Mouse (Mus musculus): ENCODE results near the gene Glp2r. TPM values are rescaled to one million over a fixed set of nuclear protein-coding genes. Genes with fewer than 3 reads are reported as not detected.

Glp2r gene
- polyA plus RNA-seq, 1 experiment = not detected

GRCm38 (mm10) chr11:67616557-67617239 is 154.3 kb downstream of the Glp2r start:
- H3K36me3 ChIP-seq (ENCODE audit: control insufficient read depth, insufficient read depth, low read length) = no peaks in the 10 kb centered on the region
- no peak for DNase-seq
- H3K4me3 ChIP-seq (ENCODE audit: insufficient read depth, low read depth, low read length) = no peak overlapping the region
- TF ChIP-seq CTCF (conservative IDR thresholded peaks at IDR 0.05; ENCODE audit: insufficient read depth, insufficient read length, low read depth, low read length) = no peak
- TF ChIP-seq POLR2A (IDR thresholded peaks at IDR 0.05; ENCODE audit: low read depth, low read length) = no peak
- no peak overlapping the region for H3K27ac ChIP-seq (ENCODE audit: insufficient read depth, low read depth, low read length)
- WGBS = 67% methylated on average over 13 of the region's 13 CpGs
- H3K27me3 ChIP-seq (replicated peaks; ENCODE audit: control insufficient read depth, insufficient read depth, low read length) = no peaks in the 10 kb centered on the region
- no peaks in the 10 kb centered on the region for H3K4me1 ChIP-seq (ENCODE audit: control insufficient read depth, insufficient read depth, low read length)

- DNase-seq = no peak
- Histone ChIP-seq H3K36me3 (ENCODE audit: control insufficient read depth, insufficient read depth, low read length) (no peaks in the 10 kb centered on the region), H3K27ac (ENCODE audit: insufficient read depth, low read depth, low read length) (no peak overlapping the region), H3K4me1 (ENCODE audit: control insufficient read depth, insufficient read depth, low read length) (no peaks in the 10 kb centered on the region), H3K4me3 (ENCODE audit: insufficient read depth, low read depth, low read length) (no peak overlapping the region), H3K27me3 (replicated peaks; ENCODE audit: control insufficient read depth, insufficient read depth, low read length) (no peaks in the 10 kb centered on the region)
- no peak for TF ChIP-seq POLR2A (IDR thresholded peaks at IDR 0.05; ENCODE audit: low read depth, low read length)
- no peak for TF ChIP-seq CTCF (conservative IDR thresholded peaks at IDR 0.05; ENCODE audit: insufficient read depth, insufficient read length, low read depth, low read length)
- 90% methylated on average over 9 of the region's 9 CpGs for WGBS
Observed at GRCm38 (mm10) chr11:67612158-67612839, 158.7 kb downstream of the Glp2r start.

Other genes with a start within 250 kb of the Glp2r start
- gene Rcvrn, start 75.8 kb downstream of the Glp2r start, polyA plus RNA-seq (2012; rRNA removed) = 0.14 TPM in 1 of 2 replicates, not detected in the other
- not detected in 2 replicates for gene Gsg1l2, start 3.5 kb upstream of the Glp2r start, polyA plus RNA-seq (2012; rRNA removed)
- 1.6 TPM in 1 of 2 replicates, not detected in the other for gene Dhrs7c, start 27.0 kb upstream of the Glp2r start, polyA plus RNA-seq (2012; rRNA removed)
- 3.0 and 3.5 TPM in 2 replicates for gene Usp43, start 151.0 kb upstream of the Glp2r start, polyA plus RNA-seq (2012; rRNA removed)
- 1.9 and 4.8 TPM in 2 replicates for gene Cfap52, start 194.5 kb upstream of the Glp2r start, polyA plus RNA-seq (2012; rRNA removed)
- gene Stx8, start 195.0 kb upstream of the Glp2r start, polyA plus RNA-seq (2012; rRNA removed) = 6.9 and 10.7 TPM in 2 replicates